Mouse (Mus musculus) hindbrain, embryonic 10.5 days (tissue): Measurements from ENCODE around the gene Parp16. TPM values are rescaled to one million over a fixed set of nuclear protein-coding genes. Genes with fewer than 3 reads are reported as not detected.

Experiments
- DNase-seq: peaks from one replicate; pipeline ENCODE4 v3.0.0-alpha.2; 2017; ENCODE audit warnings: low spot score
- H3K27ac ChIP-seq: fragments of 300-500 bp; sonication (generic); 2 replicates; pipeline ENCODE4 v1.5.1; 2016; ENCODE audit warnings: mild to moderate bottlenecking, moderate library complexity
- H3K27me3 ChIP-seq: fragments of 300-500 bp; sonication (generic); 2 replicates; pipeline ENCODE4 v1.6.1; 2016; ENCODE audit warnings: mild to moderate bottlenecking; ENCODE audit not compliant: poor library complexity, insufficient read depth, severe bottlenecking
- H3K36me3 ChIP-seq: fragments of 300-500 bp; sonication (generic); 2 replicates; pipeline ENCODE4 v1.6.1; 2016; ENCODE audit warnings: mild to moderate bottlenecking, moderate library complexity
- H3K4me1 ChIP-seq: fragments of 300-500 bp; sonication (generic); replicated peaks from 2 replicates; pipeline ENCODE4 v1.6.1; 2016; ENCODE audit warnings: mild to moderate bottlenecking
- H3K4me3 ChIP-seq: fragments of 300-500 bp; sonication (generic); 2 replicates; pipeline ENCODE4 v1.5.1; 2016; ENCODE audit warnings: mild to moderate bottlenecking, moderate library complexity
- H3K9me3 ChIP-seq: fragments of 300-500 bp; sonication (generic); 2 replicates; pipeline ENCODE4 v1.6.1; 2016; ENCODE audit warnings: mild to moderate bottlenecking, moderate library complexity
- WGBS: fragments of 180-500 bp; shearing (Covaris S2); methylation state at CpG from one replicate; pipeline ENCODE4 v1.1.7; 2016; 5-methylcytosine and 5-hydroxymethylcytosine counted together
- polyA plus RNA-seq: library from polyadenylated mRNA; unstranded; fragments of >200 nt; fragmentation: Nextera tagmentation; extraction: Ambion mirVana; gene quantifications from 2 replicates; pipeline ENCODE4 v1.2.1, GENCODE M21; 2016

Gene Parp16
- polyA plus RNA-seq, 1 experiment from 2014 or later, result 8.0 TPM

DNA sequence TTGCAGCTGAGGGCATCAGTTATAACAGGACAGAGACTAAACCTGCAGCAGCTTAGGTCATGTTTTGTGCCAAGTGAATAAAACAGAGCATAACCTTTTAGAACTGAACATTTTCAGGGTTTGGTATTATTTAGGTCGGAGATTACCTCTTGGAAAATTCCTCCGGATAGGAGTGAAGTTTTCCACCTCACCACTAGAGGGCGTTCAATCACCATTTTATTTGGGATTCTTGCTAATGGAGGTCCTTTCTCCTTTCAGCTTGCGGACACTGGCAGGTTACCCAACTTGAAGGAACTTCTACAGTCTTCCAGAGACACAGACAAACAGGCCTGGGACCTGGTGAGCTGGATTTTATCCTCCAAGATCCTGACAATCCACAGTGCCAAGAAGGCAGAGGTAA lies 30.6 kb downstream of the Parp16 start:
- Histone ChIP-seq H3K36me3 (peaks cover 14% of the 10 kb centered on the region), H3K27ac (no peak overlapping the region), H3K4me1 (0 out of 2 replicates have a peak, but pooled peaks cover 3% of the 10 kb centered on the region), H3K27me3 (no peaks in the 10 kb centered on the region), H3K9me3 (no peaks in the 10 kb centered on the region), H3K4me3 (no peak overlapping the region)
- WGBS, result 41% methylated on average over 4 of the region's 4 CpGs
- no peak for DNase-seq

DNA sequence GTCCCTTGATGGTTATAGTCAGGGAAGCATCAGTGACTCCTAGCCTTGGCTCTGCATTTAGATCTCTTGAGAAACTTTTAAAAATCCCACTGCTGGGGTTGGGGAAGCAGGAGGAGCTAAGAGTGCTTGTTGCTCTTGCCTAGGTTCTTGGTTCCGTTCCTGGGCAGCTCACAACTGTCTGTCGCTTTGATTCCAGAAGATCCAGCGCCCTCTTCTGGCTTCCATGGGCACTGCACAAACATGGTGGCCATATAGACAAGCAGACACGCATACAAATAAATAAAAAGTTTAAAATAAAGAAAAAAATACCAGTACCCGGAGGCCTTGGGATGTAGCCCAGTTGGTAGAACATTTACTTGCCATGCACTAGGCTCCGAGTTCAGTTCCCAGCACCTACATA lies 35.1 kb downstream of the Parp16 start:
- Histone ChIP-seq H3K27me3 (no peaks in the 10 kb centered on the region), H3K36me3 (peaks cover 26% of the 10 kb centered on the region), H3K9me3 (no peaks in the 10 kb centered on the region), H3K4me1 (peaks cover 8% of the 10 kb centered on the region), H3K27ac (no peak overlapping the region), H3K4me3 (no peak overlapping the region)
- DNase-seq, result no peak
- WGBS, result 76% methylated on average over 6 of the region's 6 CpGs

DNA sequence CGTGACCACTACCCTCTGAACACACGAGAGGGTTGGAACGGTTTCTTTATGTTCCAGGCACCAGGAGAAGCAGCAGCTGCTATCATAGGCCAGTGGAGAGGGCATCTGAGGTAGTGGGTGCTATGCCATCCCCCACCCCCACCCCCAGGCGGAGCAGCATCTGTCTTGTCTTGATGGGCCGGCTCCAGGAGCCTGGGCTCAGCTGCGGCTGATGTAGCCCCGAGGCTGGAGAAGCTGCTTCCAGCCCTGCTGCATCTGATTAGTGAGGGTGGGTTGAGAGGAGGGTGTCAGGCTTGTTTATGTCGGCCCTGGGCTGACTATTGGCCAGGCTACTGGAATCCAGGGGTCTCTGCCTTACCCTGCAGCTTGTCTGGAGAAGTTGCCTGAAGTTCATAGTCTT lies 36.1 kb downstream of the Parp16 start:
- DNase-seq, result peak; percentile 28
- no peaks in the 10 kb centered on the region for H3K27me3 ChIP-seq
- H3K4me1 ChIP-seq, result peaks cover 8% of the 10 kb centered on the region
- H3K9me3 ChIP-seq, result no peaks in the 10 kb centered on the region
- WGBS, result 60% methylated on average over 8 of the region's 8 CpGs
- H3K36me3 ChIP-seq, result peaks cover 24% of the 10 kb centered on the region
- H3K4me3 ChIP-seq, result no peak overlapping the region
- H3K27ac ChIP-seq, result peak overlapping the region; percentile 67; the same call in 1 of the 2 replicates

DNA sequence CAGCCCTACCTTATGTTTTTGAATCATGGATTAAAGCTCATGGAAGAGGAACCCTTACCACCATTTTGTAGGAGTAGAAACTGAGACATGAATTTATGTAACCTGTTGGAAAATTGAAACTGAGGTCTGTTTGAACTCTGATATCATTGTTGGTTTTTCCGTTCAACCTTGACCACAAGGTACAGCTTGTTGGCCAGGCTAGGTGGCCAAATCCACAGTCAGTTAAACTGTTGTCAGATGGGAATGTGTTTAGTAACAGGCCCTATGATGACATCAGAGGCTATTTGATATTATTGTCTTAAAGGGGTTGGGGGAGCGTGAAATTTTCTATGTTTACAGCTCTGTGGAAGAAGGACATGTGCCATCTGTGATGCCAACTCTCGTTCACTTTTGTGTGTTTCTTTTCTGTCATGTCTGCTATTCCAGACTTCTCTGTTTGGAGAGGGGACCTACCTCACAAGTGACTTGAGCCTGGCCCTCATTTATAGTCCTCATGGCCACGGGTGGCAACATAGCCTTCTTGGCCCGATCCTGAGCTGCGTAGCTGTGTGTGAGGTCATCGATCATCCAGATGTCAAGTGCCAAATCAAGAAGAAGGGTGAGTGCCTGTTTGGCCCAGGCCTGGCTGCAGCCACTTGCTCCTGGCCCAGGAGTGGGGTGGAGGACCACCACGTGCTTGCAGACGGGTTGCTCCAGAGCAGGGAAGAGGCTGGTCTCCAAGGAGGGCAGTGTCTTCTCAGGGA lies 38.3 kb downstream of the Parp16 start:
- H3K27me3 ChIP-seq, result no peaks in the 10 kb centered on the region
- no peaks in the 10 kb centered on the region for H3K9me3 ChIP-seq
- 90% methylated on average over 9 of the region's 9 CpGs for WGBS
- peaks cover 11% of the 10 kb centered on the region for H3K4me1 ChIP-seq
- peaks cover 29% of the 10 kb centered on the region for H3K36me3 ChIP-seq
- H3K27ac ChIP-seq, result no peak overlapping the region
- DNase-seq, result no peak
- no peak overlapping the region for H3K4me3 ChIP-seq

DNA sequence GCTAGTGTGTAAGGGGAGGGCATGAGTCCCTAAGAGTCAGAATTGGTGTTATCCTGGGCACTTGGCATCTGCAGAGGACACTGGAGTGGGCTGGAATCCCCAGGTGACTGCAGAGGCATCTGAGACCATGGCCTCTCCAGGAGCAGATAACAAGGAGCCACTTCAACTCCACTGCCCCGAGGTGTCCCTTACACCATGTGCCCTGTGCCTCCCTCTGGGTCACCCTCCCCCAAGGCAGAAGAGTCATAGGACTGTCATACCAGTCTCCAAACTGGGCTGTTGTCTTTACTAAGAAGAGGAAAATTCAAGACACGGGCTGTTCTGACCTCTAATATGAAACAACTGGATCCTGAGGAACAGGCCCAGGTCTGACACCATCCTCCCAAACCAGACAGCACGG lies 39.6 kb downstream of the Parp16 start:
- H3K4me3 ChIP-seq, result no peak overlapping the region
- WGBS, result 90% methylated on average over 3 of the region's 3 CpGs
- H3K9me3 ChIP-seq, result no peaks in the 10 kb centered on the region
- H3K27ac ChIP-seq, result no peak overlapping the region; the same call in 1 of the 2 replicates
- peaks cover 11% of the 10 kb centered on the region for H3K4me1 ChIP-seq
- no peaks in the 10 kb centered on the region for H3K27me3 ChIP-seq
- peaks cover 28% of the 10 kb centered on the region for H3K36me3 ChIP-seq
- DNase-seq, result no peak

DNA sequence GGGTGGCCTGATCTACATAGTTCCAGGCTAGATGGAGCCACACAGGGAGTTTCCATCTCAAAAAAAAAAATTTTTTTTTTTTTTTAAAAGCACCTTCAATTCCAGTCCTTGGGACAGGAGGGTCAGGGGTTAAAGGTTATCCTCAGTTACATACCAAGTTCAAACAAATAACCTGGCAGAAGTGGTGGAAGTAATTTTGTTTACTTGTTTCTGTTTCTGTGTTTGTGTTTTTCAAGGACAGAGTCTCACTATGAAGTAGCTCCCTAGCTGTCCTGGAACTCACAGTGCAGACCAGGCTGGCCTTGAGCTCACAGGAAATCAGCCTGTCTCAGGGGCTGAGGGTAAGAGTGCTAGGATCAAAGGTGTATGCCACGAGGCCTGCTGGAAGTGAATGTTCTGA lies 40.4 kb downstream of the Parp16 start:
- Histone ChIP-seq H3K4me3 (no peak overlapping the region), H3K27me3 (no peaks in the 10 kb centered on the region), H3K9me3 (no peaks in the 10 kb centered on the region), H3K36me3 (peaks cover 20% of the 10 kb centered on the region), H3K27ac (no peak overlapping the region), H3K4me1 (peaks cover 11% of the 10 kb centered on the region)
- no peak for DNase-seq
- 60% methylated on average over 1 of the region's 1 CpGs for WGBS

DNA sequence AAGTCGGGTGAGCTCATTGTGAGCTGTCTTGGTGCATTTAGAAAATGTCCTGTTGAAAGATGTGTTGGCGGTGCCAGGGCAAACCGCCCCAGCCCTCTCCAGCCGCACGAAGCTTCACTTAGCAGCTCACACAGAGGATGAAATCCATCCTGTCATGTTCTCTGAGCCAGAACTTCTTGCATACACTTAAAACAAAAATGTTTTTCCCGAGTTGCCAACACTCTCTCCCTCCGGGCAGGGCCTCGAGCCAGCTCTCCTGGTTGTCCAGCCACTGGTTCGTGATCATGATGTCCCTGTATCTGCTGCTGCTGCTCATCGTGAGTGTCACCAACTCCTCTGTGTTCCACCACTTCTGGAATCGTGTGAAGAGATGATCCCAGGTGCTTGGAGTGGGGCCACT lies 42.5 kb downstream of the Parp16 start:
- peaks cover 10% of the 10 kb centered on the region; the same call in 1 of the 2 replicates for H3K4me1 ChIP-seq
- H3K4me3 ChIP-seq, result no peak overlapping the region
- peaks cover 13% of the 10 kb centered on the region; the same call in 1 of the 2 replicates for H3K36me3 ChIP-seq
- no peak overlapping the region for H3K27ac ChIP-seq
- DNase-seq, result no peak
- 92% methylated on average over 11 of the region's 11 CpGs for whole genome bisulfite sequencing
- no peaks in the 10 kb centered on the region for H3K27me3 ChIP-seq
- no peaks in the 10 kb centered on the region for H3K9me3 ChIP-seq

DNA sequence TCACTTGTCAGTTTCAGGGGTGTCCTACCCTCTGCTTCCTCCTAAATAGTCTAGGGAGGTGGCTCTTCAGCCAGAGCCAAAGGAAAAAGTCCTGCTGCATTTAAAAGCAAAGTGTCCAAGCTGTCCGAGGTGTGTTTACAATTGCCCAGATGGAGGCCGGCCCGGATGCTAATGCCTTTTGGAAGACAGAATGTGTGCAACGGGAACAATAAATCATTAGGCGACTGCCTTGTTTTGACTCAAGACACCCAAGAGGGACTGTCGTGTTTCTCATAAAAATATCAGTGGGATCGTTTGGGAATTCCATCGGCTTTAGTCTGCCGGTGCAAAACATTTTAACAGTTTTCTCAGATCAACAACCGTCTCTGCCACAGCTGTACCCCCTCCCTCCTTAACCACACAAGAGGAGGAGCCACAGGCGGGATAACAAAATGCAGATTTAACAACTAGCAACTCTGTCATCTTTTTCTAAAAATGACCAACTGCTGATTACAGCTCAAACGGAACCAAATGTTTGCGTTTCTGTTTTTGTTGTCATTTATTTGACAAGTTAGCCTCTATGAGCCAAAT lies 43.1 kb downstream of the Parp16 start:
- no peak for DNase-seq
- H3K4me3 ChIP-seq, result no peak overlapping the region
- peaks cover 13% of the 10 kb centered on the region; the same call in 1 of the 2 replicates for H3K36me3 ChIP-seq
- H3K27me3 ChIP-seq, result no peaks in the 10 kb centered on the region
- H3K4me1 ChIP-seq, result peaks cover 16% of the 10 kb centered on the region
- WGBS, result 85% methylated on average over 13 of the region's 13 CpGs
- H3K9me3 ChIP-seq, result no peaks in the 10 kb centered on the region
- H3K27ac ChIP-seq, result no peak overlapping the region

DNA sequence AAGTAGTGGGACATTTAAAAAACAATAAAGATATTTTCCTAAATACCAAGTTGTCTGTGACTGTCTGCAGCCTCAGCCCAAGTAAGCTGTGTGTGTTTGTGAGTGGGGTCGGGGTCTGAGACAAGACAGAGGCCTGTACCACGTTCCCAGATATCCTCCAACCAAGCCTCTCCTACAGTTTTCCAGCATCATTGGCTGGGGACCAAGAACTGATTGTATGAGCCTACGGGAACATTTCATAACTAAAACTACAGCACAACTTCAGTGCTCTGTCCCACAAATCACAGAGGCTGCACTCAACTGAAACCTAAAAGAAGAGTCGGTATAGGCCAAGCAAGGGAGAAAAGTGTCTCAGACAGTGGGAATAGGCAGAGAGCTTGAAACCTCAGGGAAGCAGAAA lies 44.0 kb downstream of the Parp16 start:
- Histone ChIP-seq H3K27me3 (no peaks in the 10 kb centered on the region), H3K4me1 (peaks cover 24% of the 10 kb centered on the region), H3K4me3 (no peak overlapping the region), H3K27ac (no peak overlapping the region), H3K9me3 (no peaks in the 10 kb centered on the region), H3K36me3 (peaks cover 13% of the 10 kb centered on the region; the same call in 1 of the 2 replicates)
- WGBS, result 93% methylated on average over 4 of the region's 4 CpGs
- no peak for DNase-seq

DNA sequence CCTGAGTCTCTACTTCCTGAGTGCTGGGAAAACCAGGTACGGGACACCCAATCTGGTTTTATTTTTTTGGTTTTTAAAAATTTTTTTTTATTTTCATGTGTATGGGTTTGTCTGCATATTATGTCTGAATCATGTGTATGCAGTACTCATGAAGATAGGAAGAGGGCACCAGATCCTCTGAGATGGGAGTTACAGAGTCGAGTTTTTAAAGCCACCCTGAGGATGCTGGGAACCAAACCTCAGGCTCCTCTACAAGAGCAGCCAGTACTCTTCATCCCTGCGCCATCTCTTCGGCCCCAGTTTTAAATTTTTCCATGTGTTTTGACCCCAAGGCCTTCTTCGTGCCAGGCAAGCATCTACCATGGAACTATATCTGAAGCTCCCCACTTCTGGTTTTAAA lies 44.6 kb downstream of the Parp16 start:
- no peak overlapping the region for H3K27ac ChIP-seq
- no peak overlapping the region for H3K4me3 ChIP-seq
- no peaks in the 10 kb centered on the region for H3K27me3 ChIP-seq
- 93% methylated on average over 5 of the region's 5 CpGs for WGBS
- no peaks in the 10 kb centered on the region for H3K9me3 ChIP-seq
- peaks cover 8% of the 10 kb centered on the region; the same call in 1 of the 2 replicates for H3K36me3 ChIP-seq
- H3K4me1 ChIP-seq, result peaks cover 27% of the 10 kb centered on the region
- no peak for DNase-seq

DNA sequence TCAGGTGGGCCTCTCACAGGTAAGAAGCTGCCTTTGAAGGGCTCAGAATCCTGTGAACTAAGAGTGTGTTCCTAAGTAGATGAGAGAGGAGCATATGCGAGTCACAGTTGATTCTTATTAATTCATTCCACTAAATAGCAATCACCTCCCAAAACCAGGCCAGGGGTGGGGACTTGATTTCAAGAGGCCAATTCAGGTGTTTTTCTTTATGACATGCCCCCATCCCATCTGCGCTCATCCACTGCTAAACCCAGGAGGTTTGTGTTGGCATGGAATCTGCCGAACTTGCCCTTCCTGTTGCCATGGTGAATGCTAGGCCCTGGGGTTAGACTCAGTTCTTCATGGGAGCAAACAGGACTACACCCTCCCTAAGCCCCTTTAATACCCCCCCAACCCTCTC lies 45.4 kb downstream of the Parp16 start:
- 90% methylated on average over 3 of the region's 3 CpGs for WGBS

DNA sequence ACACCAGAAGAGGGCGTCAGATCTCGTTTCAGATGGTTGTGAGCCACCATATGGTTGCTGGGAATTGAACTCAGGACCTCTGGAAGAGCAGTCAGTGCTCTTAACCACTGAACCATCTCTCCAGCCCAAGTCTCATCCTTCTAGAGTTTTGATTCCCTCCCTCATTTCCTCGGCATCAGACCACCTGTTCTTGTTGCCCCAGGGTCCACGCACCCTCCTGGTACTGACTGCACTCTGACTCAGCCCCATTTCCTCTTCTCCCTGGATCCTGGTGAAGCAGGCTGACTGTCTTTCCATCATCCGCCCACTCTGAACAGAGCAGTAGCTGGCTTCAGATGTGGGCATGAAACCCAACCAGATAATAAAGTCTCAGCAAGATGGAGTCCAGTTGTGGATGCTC lies 46.8 kb downstream of the Parp16 start:
- 77% methylated on average over 5 of the region's 5 CpGs for WGBS
- no peak for DNase-seq
- no peaks in the 10 kb centered on the region for H3K9me3 ChIP-seq
- no peak overlapping the region for H3K27ac ChIP-seq
- H3K4me1 ChIP-seq, result peaks cover 27% of the 10 kb centered on the region
- no peaks in the 10 kb centered on the region for H3K27me3 ChIP-seq
- H3K36me3 ChIP-seq, result no peaks in the 10 kb centered on the region
- no peak overlapping the region for H3K4me3 ChIP-seq

More for the DNA sequence above, 45.4 kb downstream of the Parp16 start:
- Histone ChIP-seq H3K4me3 (no peak overlapping the region), H3K4me1 (peaks cover 27% of the 10 kb centered on the region), H3K27me3 (no peaks in the 10 kb centered on the region), H3K36me3 (peaks cover 7% of the 10 kb centered on the region; the same call in 1 of the 2 replicates), H3K27ac (0 out of 2 replicates have a peak overlapping the region, but pooled peaks have one; percentile 26), H3K9me3 (no peaks in the 10 kb centered on the region)
- DNase-seq, result no peak

DNA sequence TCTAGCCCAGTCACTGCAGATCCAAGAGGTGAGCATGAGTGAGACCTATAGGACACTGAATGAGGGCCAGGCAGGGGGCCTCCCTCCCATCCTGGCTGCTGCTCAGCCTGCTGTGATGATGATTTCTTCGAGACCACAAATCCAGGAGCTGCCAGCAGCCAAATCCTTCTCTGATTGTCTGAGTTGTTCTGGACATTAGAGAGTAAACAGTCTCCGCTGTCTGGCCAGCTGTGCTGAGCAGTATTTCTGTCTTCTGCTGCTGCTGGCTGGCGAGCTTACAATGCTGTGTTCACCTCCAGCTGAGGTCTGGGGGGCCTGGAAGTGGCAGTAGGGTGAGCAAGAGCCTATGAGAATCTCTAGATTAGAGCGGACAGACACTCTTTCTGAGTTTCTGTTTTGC lies 48.1 kb downstream of the Parp16 start:
- Histone ChIP-seq H3K4me1 (peaks cover 27% of the 10 kb centered on the region), H3K36me3 (no peaks in the 10 kb centered on the region), H3K4me3 (no peak overlapping the region), H3K9me3 (no peaks in the 10 kb centered on the region), H3K27ac (no peak overlapping the region; the same call in 1 of the 2 replicates), H3K27me3 (no peaks in the 10 kb centered on the region)
- no peak for DNase-seq
- 61% methylated on average over 4 of the region's 4 CpGs for WGBS
